Mouse (Mus musculus): Measurements from ENCODE around the gene Tsr3.

- TF ChIP-seq POLR2A (IDR thresholded peaks at IDR 0.05; ENCODE audit: borderline replicate concordance, low read depth, low read length) (no peak), CTCF (IDR thresholded peaks at IDR 0.05; ENCODE audit: low read depth, low read length) (no peak)
Measured at GRCm38 (mm10) chr17:25257804-25258261, 17.9 kb downstream of the Tsr3 start.
